Mouse (Mus musculus) hindlimb bud, embryonic 11.5 days (tissue): ENCODE measurements around the gene Ddx43.
A peak's percentile ranks its signal among the peaks of the same experiment; 100 is the strongest.

Source experiments
- DNase-seq: peaks from one replicate; pipeline ENCODE4 v3.0.0-alpha.2; 2012; ENCODE audit warnings: low read depth, low spot score; ENCODE audit errors: extremely low spot score

The Ddx43 gene

GRCm38 (mm10) chr9:78442579-78443392 lies 47.2 kb downstream of the Ddx43 start, which contains the start of gene Cgas:
Cgas (minus strand) TSS chr9:78443237.
- no peak for DNase-seq

- DNase-seq, result no peak
Measured at GRCm38 (mm10) chr9:78447606-78447972, 52.0 kb downstream of the Ddx43 start.

- peak; percentile 93 for DNase-seq
Measured at GRCm38 (mm10) chr9:78447973-78448873, 52.6 kb downstream of the Ddx43 start, which contains the start of the genes Mto1 and Gm17324. Mto1 (plus strand) TSS chr9:78448208. Gm17324 (minus strand) TSS chr9:78448786.

GRCm38 (mm10) chr9:78450404-78450803 lies 54.8 kb downstream of the Ddx43 start:
- no peak for DNase-seq

GRCm38 (mm10) chr9:78451382-78451781 lies 55.8 kb downstream of the Ddx43 start:
- DNase-seq, result no peak

GRCm38 (mm10) chr9:78457026-78457425 lies 61.4 kb downstream of the Ddx43 start:
- DNase-seq, result no peak

GRCm38 (mm10) chr9:78463337-78463736 lies 67.8 kb downstream of the Ddx43 start:
- DNase-seq, result no peak

- no peak for DNase-seq
Measured at GRCm38 (mm10) chr9:78465725-78466124, 70.1 kb downstream of the Ddx43 start.
